Mouse (Mus musculus) megakaryocyte progenitor cell, adult 5-6 weeks (primary cell): Measurements from ENCODE around the gene Sh3bgrl2. TPM values are rescaled to one million over a fixed set of nuclear protein-coding genes. Genes with fewer than 3 reads are reported as not detected.
"Not testable (repeated sequence)": the region's sequence is repeated elsewhere in the genome, so short reads cannot be mapped to it uniquely, and the experiment has no call there.

Experiments used
- ATAC-seq: replicated peaks from 2 replicates; pipeline ENCODE4 v1.8.0; 2016; ENCODE audit warnings: mild to moderate bottlenecking, moderate TSS enrichment, inconsistent platforms; ENCODE audit not compliant: poor library complexity
- total RNA-seq, 2 experiments: library from RNA; stranded (forward) in 1 of 2; stranded (reverse) in 1 of 2; fragments of 157-497, 149-512 nt in 1 of 2; fragments of 200-1000 nt in 1 of 2; gene quantifications; 2 replicates each; pipeline versions ENCODE4 v1.2.3 to v1.2.4; 2015 to 2017

The Sh3bgrl2 gene
- total RNA-seq (2015) (0.39 and 0.49 TPM in 2 replicates), total RNA-seq (2017) (under 0.01 and 0.07 TPM in 2 replicates)

GRCm38 (mm10) chr9:83547830-83548689 is at the start of gene Sh3bgrl2:
Gene Sh3bgrl2 (plus strand): TSS chr9:83548327.
- peak; percentile 93 for ATAC-seq

GRCm38 (mm10) chr9:83519081-83519480 is 29.0 kb upstream of the Sh3bgrl2 start:
- not testable (repeated sequence) for ATAC-seq

DNA sequence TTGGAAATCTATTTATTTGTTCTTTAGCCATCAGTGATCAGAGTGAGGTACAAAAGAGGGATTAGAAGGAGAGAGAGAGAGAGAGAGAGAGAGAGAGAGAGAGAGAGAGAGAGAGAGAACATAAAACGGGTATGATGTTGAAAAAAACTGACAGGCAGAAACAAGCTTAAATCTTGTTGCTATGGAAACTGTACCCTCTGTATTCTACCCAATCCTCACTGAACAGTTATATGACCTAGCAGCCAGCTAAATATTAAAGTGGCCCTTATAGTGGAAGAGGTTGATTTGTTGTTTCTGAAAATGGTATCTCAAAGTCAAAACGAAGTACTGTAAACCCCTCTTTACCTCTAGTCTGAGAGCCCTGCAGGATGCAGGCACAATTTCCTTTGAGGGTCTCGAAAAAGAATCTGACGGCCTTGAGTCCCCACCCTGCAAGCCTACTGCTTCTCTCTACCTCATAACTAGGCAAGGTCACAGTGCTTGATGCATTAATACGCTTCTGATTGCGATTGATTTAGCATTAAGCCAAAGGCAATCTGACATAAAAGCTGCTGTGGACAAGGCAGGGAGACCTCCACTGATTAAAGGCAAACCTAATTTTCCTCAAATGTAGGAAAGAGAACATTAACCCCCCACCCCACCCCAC is 28.5 kb upstream of the Sh3bgrl2 start:
- ATAC-seq, result no peak

GRCm38 (mm10) chr9:83527341-83528060 is 20.6 kb upstream of the Sh3bgrl2 start:
- no peak for ATAC-seq

- 0 out of 2 replicates have a peak, but pooled peaks have one; percentile 14 for ATAC-seq
Measured at GRCm38 (mm10) chr9:83533044-83533769, 14.9 kb upstream of the Sh3bgrl2 start.

DNA sequence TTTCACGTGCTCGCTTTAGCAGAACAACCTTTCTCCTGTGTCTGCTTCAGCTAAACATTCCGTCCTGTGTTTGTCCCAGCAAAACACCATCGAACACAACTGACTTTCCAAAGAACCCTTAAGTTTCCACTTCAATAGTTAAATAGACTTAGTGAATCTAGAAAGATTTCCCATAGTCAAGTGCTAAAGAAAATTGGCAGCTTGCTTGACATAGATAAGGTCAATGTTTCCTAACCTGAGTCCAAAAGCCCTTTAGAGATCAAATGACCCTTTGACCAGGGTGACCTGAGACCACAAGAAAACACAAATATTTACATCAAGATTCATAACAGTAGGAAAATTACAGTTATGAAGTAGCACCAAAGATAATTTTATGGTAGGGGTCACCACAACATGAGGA is 11.2 kb upstream of the Sh3bgrl2 start:
- no peak for ATAC-seq

DNA sequence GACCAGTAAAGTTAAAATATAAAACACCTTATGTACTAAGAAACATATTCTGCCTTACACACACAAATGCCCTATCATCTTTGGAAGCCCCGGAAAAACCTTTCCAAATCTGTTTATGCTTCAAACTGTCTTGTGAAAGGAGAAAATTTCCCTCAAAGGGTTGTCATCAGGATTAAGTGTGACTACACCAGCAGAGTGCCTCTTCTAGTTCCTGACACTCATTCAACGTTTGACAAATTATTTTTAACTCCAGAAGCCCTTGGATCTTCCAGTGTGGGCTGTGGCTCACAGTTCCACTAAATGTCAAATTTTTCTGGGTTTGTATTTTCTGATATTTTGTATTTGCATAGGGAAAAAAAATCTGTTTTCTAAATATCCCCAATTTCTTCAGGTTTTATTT is 10.6 kb upstream of the Sh3bgrl2 start:
- ATAC-seq, result no peak

- ATAC-seq, result no peak
Measured at GRCm38 (mm10) chr9:83537921-83538536, 10.1 kb upstream of the Sh3bgrl2 start.

DNA sequence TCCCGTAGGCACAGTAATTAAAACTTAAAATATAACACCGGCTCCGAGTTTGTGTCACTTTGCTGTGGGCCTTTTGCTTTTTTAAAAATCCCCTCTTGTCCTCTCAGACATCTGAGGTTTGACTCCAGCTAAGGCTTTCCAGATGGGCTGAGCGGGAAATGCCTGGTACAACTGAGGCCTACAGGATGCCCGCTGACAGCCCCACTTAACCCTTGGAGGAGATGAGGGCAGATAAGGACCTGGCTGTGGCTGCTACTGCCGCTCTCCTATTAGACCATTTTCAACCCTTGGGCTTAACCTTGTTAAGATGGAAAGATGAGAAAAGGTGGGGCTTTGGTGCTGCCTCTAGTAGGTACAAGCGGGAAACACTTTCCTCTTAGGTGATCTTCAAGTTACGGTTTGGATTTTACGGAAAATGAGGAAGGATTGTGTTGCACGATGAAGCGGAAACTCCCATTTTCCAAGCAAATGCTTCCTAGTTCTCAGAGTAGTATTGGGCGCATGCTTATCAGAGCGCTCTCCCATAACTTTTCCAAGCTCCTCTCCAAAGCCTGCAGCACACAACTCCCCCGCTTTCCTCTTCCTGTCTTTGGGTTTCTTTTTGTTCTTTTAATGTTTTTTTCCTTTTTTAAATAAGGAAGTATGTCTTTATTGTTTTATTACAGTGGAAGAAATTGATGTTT is 8.2 kb upstream of the Sh3bgrl2 start:
- ATAC-seq, result no peak

- no peak for ATAC-seq
Measured at GRCm38 (mm10) chr9:83540492-83540857, 7.7 kb upstream of the Sh3bgrl2 start.

GRCm38 (mm10) chr9:83540975-83541374 is 7.2 kb upstream of the Sh3bgrl2 start:
- no peak for ATAC-seq

- no peak for ATAC-seq
Measured at GRCm38 (mm10) chr9:83545240-83545639, 2.9 kb upstream of the Sh3bgrl2 start.

DNA sequence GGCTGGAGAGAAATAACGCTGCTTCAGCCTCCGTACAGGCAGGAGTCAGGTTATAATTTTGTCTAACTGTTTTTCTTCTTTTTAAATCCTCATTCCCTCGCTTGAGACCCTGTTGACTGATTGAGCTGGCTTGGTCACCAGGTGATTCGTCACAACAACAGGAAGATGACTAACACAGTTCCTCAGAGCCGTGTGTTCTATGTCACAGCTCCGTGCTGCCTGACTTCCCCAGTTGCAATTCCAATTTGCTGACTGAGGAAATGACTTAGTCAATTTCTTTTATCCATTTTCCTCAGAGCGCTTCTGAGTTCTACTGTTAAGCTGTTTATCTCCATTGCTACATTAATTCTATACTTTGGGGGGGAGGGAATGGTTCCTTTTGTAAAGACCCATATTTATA is 1.8 kb upstream of the Sh3bgrl2 start:
- no peak for ATAC-seq

GRCm38 (mm10) chr9:83547229-83547628 is 898 bp upstream of the Sh3bgrl2 start:
- no peak for ATAC-seq

DNA sequence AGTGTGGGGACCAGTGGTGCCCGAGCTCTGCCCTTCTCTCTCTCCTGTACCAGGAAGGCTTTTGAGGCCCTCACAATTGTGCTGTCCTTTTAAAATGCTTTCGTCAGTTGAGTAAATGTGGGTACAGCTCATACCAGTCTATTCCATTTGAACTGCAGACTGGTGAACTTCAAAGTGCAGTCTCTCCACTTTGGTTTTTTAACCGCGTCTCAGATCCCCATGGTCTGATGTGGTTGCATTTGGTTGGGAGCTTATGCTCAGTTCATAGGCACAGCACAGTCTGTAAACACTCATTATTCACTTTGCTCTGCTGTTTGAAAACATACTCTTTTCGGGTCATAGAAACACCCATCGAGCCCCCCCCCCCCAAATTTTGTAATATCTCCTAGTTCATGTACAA is 1.7 kb downstream of the Sh3bgrl2 start:
- no peak for ATAC-seq

DNA sequence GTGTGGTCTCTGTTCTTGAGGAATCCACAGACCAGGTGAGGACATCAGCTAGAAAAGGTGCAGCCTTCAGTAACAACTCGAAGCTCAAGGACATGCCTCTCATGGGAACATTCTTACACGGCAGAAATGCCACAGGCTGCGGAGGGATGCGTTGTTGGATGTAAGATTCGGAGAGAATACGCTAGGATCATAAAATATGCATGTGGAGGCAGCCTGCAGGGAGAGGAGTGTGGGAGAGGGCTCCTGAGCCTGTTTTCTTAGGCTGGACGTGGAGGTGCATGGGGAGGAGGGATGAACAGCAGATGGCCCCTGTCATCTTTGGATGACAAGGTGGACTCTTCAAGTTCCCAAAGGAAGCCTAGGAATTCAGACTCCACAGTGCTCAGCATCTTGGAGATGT is 3.0 kb downstream of the Sh3bgrl2 start:
- ATAC-seq, result no peak

DNA sequence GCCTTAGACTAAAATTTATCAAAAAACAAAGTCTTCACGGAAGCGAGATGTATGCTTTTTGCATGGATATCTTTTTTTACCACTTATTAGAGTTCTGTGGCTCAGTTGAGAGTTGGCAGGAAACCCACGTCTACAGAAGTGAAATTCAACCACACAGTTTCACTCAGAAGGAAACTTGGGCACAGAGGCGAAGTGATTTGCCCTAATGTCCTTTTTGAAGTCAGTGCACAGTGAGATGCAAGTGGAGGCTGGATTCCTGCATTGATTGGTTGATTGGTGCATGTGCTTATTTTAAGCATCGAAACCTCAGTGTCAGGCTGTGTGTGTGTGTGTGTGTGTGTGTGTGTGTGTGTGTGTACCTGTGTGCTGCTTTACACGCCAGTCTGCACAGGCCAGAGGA is 3.5 kb downstream of the Sh3bgrl2 start:
- ATAC-seq, result no peak

DNA sequence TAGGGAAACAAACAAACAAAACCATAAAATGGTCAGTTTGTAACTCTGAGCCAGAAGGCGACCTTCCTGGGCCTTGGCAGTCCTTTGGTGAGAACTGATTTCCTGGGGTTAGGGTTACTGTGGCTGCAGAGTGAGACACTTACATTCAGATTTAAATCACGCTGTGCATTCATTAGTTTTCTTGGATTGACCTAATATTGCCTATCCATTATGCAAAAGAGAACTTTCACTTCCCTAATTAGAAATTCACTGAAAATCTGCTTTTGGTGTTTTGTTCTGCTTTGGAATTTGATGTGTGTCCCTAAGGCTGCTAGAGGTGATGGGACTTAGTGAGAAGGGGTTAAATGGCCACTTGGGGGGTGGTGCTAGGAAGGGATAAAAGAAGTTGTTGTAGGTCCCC is 7.5 kb downstream of the Sh3bgrl2 start:
- ATAC-seq, result 0 out of 2 replicates have a peak, but pooled peaks have one; percentile 26

GRCm38 (mm10) chr9:83556236-83556635 is 8.1 kb downstream of the Sh3bgrl2 start:
- ATAC-seq, result no peak
